Mouse (Mus musculus) cerebellum, adult 18-20 months (tissue): ENCODE results near the gene Cdkal1.
A peak's percentile ranks its signal among the peaks of the same experiment; 100 is the strongest.

Source experiments
- DNase-seq, 2 experiments: peaks; one replicate each; pipeline ENCODE4 v3.0.0; 2021

Cdkal1 gene

GRCm38 (mm10) chr13:29623636-29624239 lies 231.7 kb downstream of the Cdkal1 start:
- no peak for DNase-seq

GRCm38 (mm10) chr13:29621881-29622280 lies 233.6 kb downstream of the Cdkal1 start:
- no peak for DNase-seq

GRCm38 (mm10) chr13:29621363-29621762 lies 234.1 kb downstream of the Cdkal1 start:
- DNase-seq, result no peak

GRCm38 (mm10) chr13:29620826-29621225 lies 234.6 kb downstream of the Cdkal1 start:
- DNase-seq, result no peak

- DNase-seq, result no peak
These were observed 238.8 kb downstream of the Cdkal1 start for GRCm38 (mm10) chr13:29616654-29617171.

- DNase-seq, result no peak
These were observed 239.5 kb downstream of the Cdkal1 start for GRCm38 (mm10) chr13:29615987-29616386.

- DNase-seq, result no peak
These were observed 240.4 kb downstream of the Cdkal1 start for GRCm38 (mm10) chr13:29615081-29615480.

GRCm38 (mm10) chr13:29610051-29610931 lies 245.2 kb downstream of the Cdkal1 start:
- DNase-seq, result no peak

- no peak for DNase-seq
These were observed 246.0 kb downstream of the Cdkal1 start for GRCm38 (mm10) chr13:29609441-29609840.

GRCm38 (mm10) chr13:29604241-29604640 lies 251.2 kb downstream of the Cdkal1 start:
- peak; percentile 42 to 46 for DNase-seq

- no peak for DNase-seq
These were observed 251.9 kb downstream of the Cdkal1 start for GRCm38 (mm10) chr13:29603597-29603996.

- no peak for DNase-seq
These were observed 254.4 kb downstream of the Cdkal1 start for GRCm38 (mm10) chr13:29601033-29601432.

- DNase-seq, result no peak
These were observed 255.8 kb downstream of the Cdkal1 start for GRCm38 (mm10) chr13:29599646-29600045.

- DNase-seq, result no peak
These were observed 258.7 kb downstream of the Cdkal1 start for GRCm38 (mm10) chr13:29596735-29597134.

GRCm38 (mm10) chr13:29593096-29593495 lies 262.4 kb downstream of the Cdkal1 start:
- no peak for DNase-seq

- no peak for DNase-seq
These were observed 264.8 kb downstream of the Cdkal1 start for GRCm38 (mm10) chr13:29590685-29591084.

- no peak for DNase-seq
These were observed 265.3 kb downstream of the Cdkal1 start for GRCm38 (mm10) chr13:29590164-29590563.

GRCm38 (mm10) chr13:29588693-29589092 lies 266.8 kb downstream of the Cdkal1 start:
- DNase-seq, result no peak

- DNase-seq, result peak; percentile 32 to 33
These were observed 273.4 kb downstream of the Cdkal1 start for GRCm38 (mm10) chr13:29581762-29582700.

- DNase-seq, result no peak
These were observed 274.7 kb downstream of the Cdkal1 start for GRCm38 (mm10) chr13:29580780-29581179.

- no peak for DNase-seq
These were observed 275.5 kb downstream of the Cdkal1 start for GRCm38 (mm10) chr13:29580009-29580408.

GRCm38 (mm10) chr13:29578621-29579020 lies 276.9 kb downstream of the Cdkal1 start:
- no peak for DNase-seq

GRCm38 (mm10) chr13:29574784-29575183 lies 280.7 kb downstream of the Cdkal1 start:
- DNase-seq, result no peak
